In the genomic region with DNA sequence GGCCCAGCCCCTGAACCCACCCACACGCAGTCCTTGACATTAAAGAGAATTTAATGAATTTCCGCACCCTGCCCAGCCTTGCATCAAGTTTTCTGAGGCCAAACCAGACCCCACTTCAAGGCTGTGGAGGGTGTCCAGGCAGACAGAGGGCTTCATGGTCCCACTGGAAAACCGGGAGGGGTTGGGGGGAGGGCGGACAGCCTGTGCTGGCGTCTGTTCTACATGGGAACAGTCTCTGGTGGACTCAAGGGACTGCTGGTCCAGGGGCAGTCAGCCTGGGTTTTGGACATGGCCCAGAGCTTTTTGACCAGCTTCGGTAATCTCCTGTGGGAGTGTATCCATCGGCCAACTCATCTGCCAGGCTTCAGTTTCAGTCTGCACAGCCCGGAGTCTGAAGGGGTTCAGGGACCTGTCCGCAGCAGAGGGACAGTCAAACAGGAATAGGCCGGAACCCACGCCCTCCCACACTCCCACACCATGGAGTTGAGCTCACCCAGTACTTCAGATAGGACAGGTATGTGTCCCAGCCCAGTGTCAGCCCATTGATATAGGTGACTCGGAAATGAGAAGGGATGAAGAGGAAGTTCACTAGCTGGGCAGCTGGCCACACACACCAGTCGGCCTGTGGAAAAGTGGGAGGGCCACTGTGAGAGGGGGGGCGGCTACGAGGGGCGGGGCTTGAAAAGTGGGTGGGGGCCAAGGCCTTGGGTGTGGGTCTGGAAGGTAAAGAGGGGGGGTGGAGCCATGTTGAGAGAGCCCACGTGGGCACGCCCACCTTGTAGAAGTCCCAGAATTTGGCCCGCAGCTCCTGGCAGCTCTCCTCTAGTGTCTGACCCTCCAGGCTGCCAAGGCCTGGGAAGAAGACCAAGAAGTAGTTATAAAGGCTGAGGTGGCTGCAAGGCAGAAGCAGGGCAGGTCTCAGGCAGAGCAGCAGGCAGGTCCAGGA, we compare ENCODE assay signal across 10 mouse cellular contexts. TPM values are rescaled to one million over a fixed set of nuclear protein-coding genes. Genes with fewer than 3 reads are reported as not detected.
A peak's percentile ranks its signal among the peaks of the same experiment; 100 is the strongest.
DNase-seq lines count a peak whose midpoint lies in the region; ATAC-seq and TF ChIP-seq lines count a peak whose summit lies in the region.
"Had no signal": no experiment of that assay in that cellular context is flagged by ENCODE, and none has a peak within 500 bp of the region (broad histone marks: within the 10 kb centered on the region; RNA-seq: fewer than 3 reads in every experiment).

No protein-coding gene starts in this region.

- peak; percentile 32; the same call in 1 of the 2 replicates for TF ChIP-seq POLR2A in embryonic fibroblast, embryonic 13.5 days (IDR thresholded peaks at IDR 0.05; ENCODE audit: low read depth, low read length)

- 0 out of 2 replicates have a peak, but pooled peaks cover 4% of the 10 kb centered on the region for H3K27me3 ChIP-seq in heart, embryonic 11.5 days (ENCODE audit: control insufficient read depth, insufficient read depth, low read length)
- H3K27me3 ChIP-seq in liver, embryonic 12.5 days (replicated peaks): no peaks in the 10 kb centered on the region
- H3K27me3 ChIP-seq in stomach, postnatal 0 days (ENCODE audit: control insufficient read depth, insufficient read depth, low read length): no peaks in the 10 kb centered on the region

- DNase-seq in heart, postnatal 14 days: no peak
- peak; percentile 6 to 10 for DNase-seq in thymus, adult 18-20 months
- no peak for DNase-seq in thymus, postnatal 10 days (ENCODE audit: low spot score in 2 of 2)
- peak; percentile 73 for DNase-seq in stomach, postnatal 0 days (ENCODE audit: low spot score)
- no peak for DNase-seq in frontal cortex, postnatal 25 days (ENCODE audit: low spot score in 2 of 2)

- no peak for TF ChIP-seq CTCF in embryonic fibroblast, embryonic 13.5 days (IDR thresholded peaks at IDR 0.05; ENCODE audit: borderline replicate concordance, insufficient read depth, low read length)
- TF ChIP-seq CTCF in stomach, postnatal 0 days (IDR thresholded peaks at IDR 0.05; ENCODE audit: low read depth): no peak

- peaks cover 12% of the 10 kb centered on the region; the same call in 1 of the 2 replicates for H3K4me1 ChIP-seq in heart, embryonic 11.5 days (ENCODE audit: control insufficient read depth, insufficient read depth, low read length)
- peaks cover 3% of the 10 kb centered on the region; the same call in 1 of the 2 replicates for H3K4me1 ChIP-seq in embryonic fibroblast, embryonic 13.5 days (ENCODE audit: control insufficient read depth, insufficient read depth, low read length)
- H3K4me1 ChIP-seq in liver, embryonic 12.5 days: peaks cover 80% of the 10 kb centered on the region
- H3K4me1 ChIP-seq in stomach, postnatal 0 days (replicated peaks; ENCODE audit: control insufficient read depth, insufficient read depth): peaks cover 5% of the 10 kb centered on the region; the same call in 1 of the 2 replicates

- no peak overlapping the region for H3K4me3 ChIP-seq in heart, embryonic 11.5 days (ENCODE audit: low read depth, low read length)
- no peak overlapping the region for H3K4me3 ChIP-seq in embryonic fibroblast, embryonic 13.5 days (ENCODE audit: insufficient read depth, low read length)
- peak overlapping the region; percentile 76; the same call in 1 of the 2 replicates for H3K4me3 ChIP-seq in liver, embryonic 12.5 days
- H3K4me3 ChIP-seq in stomach, postnatal 0 days (ENCODE audit: low read depth, low read length): no peak overlapping the region

- H3K4me2 ChIP-seq in heart, embryonic 11.5 days: peak overlapping the region; percentile 14
- peak overlapping the region; percentile 99 for H3K4me2 ChIP-seq in liver, embryonic 12.5 days
- no peak overlapping the region for H3K4me2 ChIP-seq in stomach, postnatal 0 days (replicated peaks; ENCODE audit: low read depth)

- peaks cover 3% of the 10 kb centered on the region; the same call in 1 of the 2 replicates for H3K36me3 ChIP-seq in heart, embryonic 11.5 days (ENCODE audit: control insufficient read depth, insufficient read depth, low read length)
- H3K36me3 ChIP-seq in liver, embryonic 12.5 days: peaks cover 34% of the 10 kb centered on the region
- H3K36me3 ChIP-seq in stomach, postnatal 0 days (ENCODE audit: control insufficient read depth, insufficient read depth, low read length): peaks cover 7% of the 10 kb centered on the region

- 68% methylated on average over 19 of the region's 19 CpGs for WGBS in heart, embryonic 11.5 days (ENCODE audit: insufficient replicate concordance)
- WGBS in liver, embryonic 12.5 days (ENCODE audit: insufficient replicate concordance): 70% methylated on average over 19 of the region's 19 CpGs
- 57% methylated on average over 19 of the region's 19 CpGs for WGBS in stomach, postnatal 0 days

- no peak overlapping the region for H3K27ac ChIP-seq in heart, embryonic 11.5 days (ENCODE audit: low read depth, low read length)
- no peak overlapping the region for H3K27ac ChIP-seq in embryonic fibroblast, embryonic 13.5 days (ENCODE audit: insufficient read depth, low read length)
- H3K27ac ChIP-seq in liver, embryonic 12.5 days: peak overlapping the region; percentile 93
- H3K27ac ChIP-seq in stomach, postnatal 0 days (replicated peaks): peak overlapping the region; percentile 67; the same call in 1 of the 2 replicates
- H3K27ac ChIP-seq: macrophage had no signal

- intact Hi-C loops in heart, postnatal 14 days (cut with DNase I): no loop called here

- H3K9ac ChIP-seq in heart, embryonic 11.5 days (ENCODE audit: low read depth, low read length): no peak overlapping the region
- H3K9ac ChIP-seq in liver, embryonic 12.5 days: peak overlapping the region; percentile 37; the same call in 1 of the 2 replicates
- H3K9ac ChIP-seq in stomach, postnatal 0 days (ENCODE audit: low read length): peak overlapping the region; percentile 45; the same call in 1 of the 2 replicates

- TF ChIP-seq EP300 in stomach, postnatal 0 days (optimal IDR thresholded peaks at IDR 0.05): no peak

- no peak for ATAC-seq in heart, embryonic 11.5 days (replicated peaks; ENCODE audit: insufficient number of reproducible peaks, low FRiP score, low TSS enrichment)
- no peak for ATAC-seq in liver, embryonic 12.5 days
- ATAC-seq in stomach, postnatal 0 days (ENCODE audit: low FRiP score, low TSS enrichment): no peak

- no peaks in the 10 kb centered on the region for H3K9me3 ChIP-seq in heart, embryonic 11.5 days (replicated peaks; ENCODE audit: control insufficient read depth, low read length)
- H3K9me3 ChIP-seq in liver, embryonic 12.5 days (replicated peaks): no peaks in the 10 kb centered on the region
- H3K9me3 ChIP-seq in stomach, postnatal 0 days (ENCODE audit: control insufficient read depth, low read length): no peaks in the 10 kb centered on the region

RNA-seq across cellular contexts. Expression of a gene that starts 1.9 kb away (rescaled TPM):
- polyA plus RNA-seq in heart, embryonic 11.5 days (2014; fragmentation: Nextera tagmentation; extraction: Ambion mirVana): 42.5 and 42.6 TPM in 2 replicates
- 10 to 100 TPM; 29.3 to 29.9 TPM for total RNA-seq in heart, postnatal 14 days (2021)
- 29.1 and 32.6 TPM in 2 replicates for polyA plus RNA-seq in embryonic fibroblast, embryonic 13.5 days (2011; ENCODE audit: insufficient read length, low read depth, missing spikeins)
- polyA plus RNA-seq in liver, embryonic 12.5 days (2016; fragmentation: Nextera tagmentation; extraction: Ambion mirVana): 52.2 and 52.7 TPM in 2 replicates
- polyA plus RNA-seq in stomach, postnatal 0 days (2015; fragmentation: Nextera tagmentation; extraction: Ambion mirVana): 77.3 and 80.1 TPM in 2 replicates

RNA-seq across cellular contexts. Expression of a gene that starts 4.4 kb away (rescaled TPM):
- polyA plus RNA-seq in heart, embryonic 11.5 days (2014; fragmentation: Nextera tagmentation; extraction: Ambion mirVana): 16.2 and 21.3 TPM in 2 replicates
- 10 to 100 TPM; 51.6 to 51.9 TPM for total RNA-seq in heart, postnatal 14 days (2021)
- 8.6 and 10.2 TPM in 2 replicates for polyA plus RNA-seq in embryonic fibroblast, embryonic 13.5 days (2011; ENCODE audit: insufficient read length, low read depth, missing spikeins)
- polyA plus RNA-seq in liver, embryonic 12.5 days (2016; fragmentation: Nextera tagmentation; extraction: Ambion mirVana): 3.3 and 3.9 TPM in 2 replicates
- polyA plus RNA-seq in stomach, postnatal 0 days (2015; fragmentation: Nextera tagmentation; extraction: Ambion mirVana): 18.9 and 19.0 TPM in 2 replicates

RNA-seq across cellular contexts. Expression of a gene that starts 17.6 kb away (rescaled TPM):
- 21.5 and 23.1 TPM in 2 replicates for polyA plus RNA-seq in heart, embryonic 11.5 days (2014; fragmentation: Nextera tagmentation; extraction: Ambion mirVana)
- 10 to 100 TPM; 31.4 to 33.1 TPM for total RNA-seq in heart, postnatal 14 days (2021)
- 42.8 and 43.5 TPM in 2 replicates for polyA plus RNA-seq in embryonic fibroblast, embryonic 13.5 days (2011; ENCODE audit: insufficient read length, low read depth, missing spikeins)
- polyA plus RNA-seq in liver, embryonic 12.5 days (2016; fragmentation: Nextera tagmentation; extraction: Ambion mirVana): 23.3 and 27.3 TPM in 2 replicates
- 36.8 and 39.0 TPM in 2 replicates for polyA plus RNA-seq in stomach, postnatal 0 days (2015; fragmentation: Nextera tagmentation; extraction: Ambion mirVana)

RNA-seq across cellular contexts. Expression of a gene that starts 35.4 kb away (rescaled TPM):
- not detected in 2 replicates for polyA plus RNA-seq in heart, embryonic 11.5 days (2014; fragmentation: Nextera tagmentation; extraction: Ambion mirVana)
- total RNA-seq in heart, postnatal 14 days (2021): 1 to 10 TPM; 4.5 to 4.6 TPM
- polyA plus RNA-seq in embryonic fibroblast, embryonic 13.5 days (2011; ENCODE audit: insufficient read length, low read depth, missing spikeins): not detected in 2 replicates
- polyA plus RNA-seq in liver, embryonic 12.5 days (2016; fragmentation: Nextera tagmentation; extraction: Ambion mirVana): 0.56 and 0.71 TPM in 2 replicates
- 0.27 and 0.35 TPM in 2 replicates for polyA plus RNA-seq in stomach, postnatal 0 days (2015; fragmentation: Nextera tagmentation; extraction: Ambion mirVana)
- polyA plus RNA-seq: macrophage had no signal

RNA-seq across cellular contexts. Expression of a gene that starts 40.5 kb away (rescaled TPM):
- polyA plus RNA-seq in heart, embryonic 11.5 days (2014; fragmentation: Nextera tagmentation; extraction: Ambion mirVana): not detected in 2 replicates
- not detected for total RNA-seq in heart, postnatal 14 days (2021)
- not detected in 2 replicates for polyA plus RNA-seq in embryonic fibroblast, embryonic 13.5 days (2011; ENCODE audit: insufficient read length, low read depth, missing spikeins)
- polyA plus RNA-seq in liver, embryonic 12.5 days (2016; fragmentation: Nextera tagmentation; extraction: Ambion mirVana): not detected in 2 replicates
- 29.7 and 32.2 TPM in 2 replicates for polyA plus RNA-seq in stomach, postnatal 0 days (2015; fragmentation: Nextera tagmentation; extraction: Ambion mirVana)
- total RNA-seq: gastrocnemius, postnatal 4 days had no signal
- polyA plus RNA-seq: macrophage had no signal

Comparison
In these comparisons a context has a peak if more than half of its experiments do, and no peak if none do; other contexts are left out.
1. DNase-seq: peak in thymus, adult 18-20 months (2 of 2) and stomach, postnatal 0 days (single experiment); none in heart, postnatal 14 days (0 of 2), thymus, postnatal 10 days (0 of 2) and frontal cortex, postnatal 25 days (0 of 2).
2. H3K27ac ChIP-seq: peak in liver, embryonic 12.5 days (single experiment) and stomach, postnatal 0 days (single experiment); none in heart, embryonic 11.5 days (single experiment) and embryonic fibroblast, embryonic 13.5 days (single experiment).